Mouse (Mus musculus): ENCODE data around the gene Wiz. TPM values are rescaled to one million over a fixed set of nuclear protein-coding genes. Genes with fewer than 3 reads are reported as not detected.

Wiz gene
- 10 to 100 TPM; 48.4 to 51.2 TPM for total RNA-seq (2021)
- long read RNA-seq, full-length matches to known transcripts, result 5 of 64 reads
- long read RNA-seq, partial matches to known transcripts, result 13 of 64 reads
- long read RNA-seq, other reads (novel, unspliced or antisense), result 46 of 64 reads

GRCm38 (mm10) chr17:32389101-32389659 is at the start of gene Wiz:
Gene Wiz, minus strand, starts transcription at chr17:32389439.
- peak; percentile 90 to 95 for DNase-seq (ENCODE audit: low spot score in 2 of 2)

- DNase-seq (ENCODE audit: low spot score in 2 of 2), result no peak
Measured at GRCm38 (mm10) chr17:32437106-32437505, 47.9 kb upstream of the Wiz start.

- DNase-seq (ENCODE audit: low spot score in 2 of 2), result no peak
Measured at GRCm38 (mm10) chr17:32435151-32435550, 45.9 kb upstream of the Wiz start.

- no peak for DNase-seq (ENCODE audit: low spot score in 2 of 2)
Measured at GRCm38 (mm10) chr17:32434324-32434723, 45.1 kb upstream of the Wiz start.

GRCm38 (mm10) chr17:32431972-32432371 is 42.7 kb upstream of the Wiz start:
- peak in 1 of 2 experiments; percentile 10 for DNase-seq (ENCODE audit: low spot score in 2 of 2)

DNA sequence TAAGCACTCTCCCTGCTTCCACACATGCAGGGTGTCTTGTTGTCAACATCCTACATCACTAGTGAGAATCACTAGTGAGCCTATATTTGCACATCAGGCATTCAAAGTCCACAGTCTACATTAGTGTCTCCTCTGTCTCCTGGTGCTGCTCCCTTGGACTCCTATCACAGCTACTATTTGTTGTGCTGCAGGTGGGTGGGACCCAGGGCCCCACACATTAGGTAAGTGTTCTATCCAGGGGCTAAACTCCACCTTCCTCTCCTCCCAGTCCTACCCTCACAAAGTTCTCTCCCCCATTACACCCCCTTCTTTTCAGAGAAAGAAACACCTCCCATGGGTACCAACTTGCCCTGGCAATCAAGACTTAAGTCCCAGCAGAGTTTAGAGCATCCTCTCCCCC is 37.4 kb upstream of the Wiz start:
- no peak for DNase-seq (ENCODE audit: low spot score in 2 of 2)

DNA sequence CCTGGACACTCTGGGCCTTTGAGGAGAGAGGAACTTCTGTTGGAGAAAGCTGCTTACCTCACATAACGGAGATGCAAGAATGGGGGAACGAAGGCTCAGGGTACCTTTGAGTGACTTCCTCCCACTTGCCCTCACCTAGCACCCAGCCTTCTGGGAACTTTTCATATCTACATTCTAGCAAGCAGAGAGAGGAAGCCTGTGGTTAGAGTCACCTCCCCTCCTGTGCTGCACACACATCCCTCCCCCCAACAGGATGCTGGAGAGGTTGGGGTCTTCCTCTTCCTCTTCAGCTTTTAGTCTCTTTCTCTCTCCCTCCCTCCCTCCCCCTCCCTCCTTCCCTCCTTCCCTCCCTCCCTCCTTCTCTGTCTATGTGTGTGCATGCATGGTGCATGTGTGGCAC is 34.8 kb upstream of the Wiz start, which contains the start of gene Pglyrp2:
Pglyrp2 (minus strand) TSS at position 134 of the 400 bp plus-strand sequence.
- DNase-seq (ENCODE audit: low spot score in 2 of 2), result no peak

GRCm38 (mm10) chr17:32420781-32421180 is 31.5 kb upstream of the Wiz start:
- DNase-seq (ENCODE audit: low spot score in 2 of 2), result no peak

DNA sequence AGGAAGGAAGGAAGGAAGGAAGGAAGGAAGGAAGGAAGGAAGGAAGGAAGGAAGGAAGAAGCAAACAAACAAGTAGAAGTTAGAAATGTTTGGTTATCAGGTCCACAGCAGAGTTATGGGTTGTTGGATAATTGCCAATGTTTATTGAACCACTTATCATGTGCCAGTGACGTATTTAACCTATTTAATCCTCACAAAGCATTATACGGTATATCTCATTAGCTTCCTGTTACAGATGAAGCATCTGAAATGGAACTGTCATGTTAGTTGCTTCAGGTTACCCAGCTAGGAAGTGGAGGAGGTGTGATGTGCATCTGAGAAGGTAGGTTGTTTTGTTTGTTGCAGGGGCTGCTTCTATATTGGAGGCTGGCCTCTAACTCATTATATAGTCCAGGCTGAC is 30.8 kb upstream of the Wiz start:
- no peak for DNase-seq (ENCODE audit: low spot score in 2 of 2)

DNA sequence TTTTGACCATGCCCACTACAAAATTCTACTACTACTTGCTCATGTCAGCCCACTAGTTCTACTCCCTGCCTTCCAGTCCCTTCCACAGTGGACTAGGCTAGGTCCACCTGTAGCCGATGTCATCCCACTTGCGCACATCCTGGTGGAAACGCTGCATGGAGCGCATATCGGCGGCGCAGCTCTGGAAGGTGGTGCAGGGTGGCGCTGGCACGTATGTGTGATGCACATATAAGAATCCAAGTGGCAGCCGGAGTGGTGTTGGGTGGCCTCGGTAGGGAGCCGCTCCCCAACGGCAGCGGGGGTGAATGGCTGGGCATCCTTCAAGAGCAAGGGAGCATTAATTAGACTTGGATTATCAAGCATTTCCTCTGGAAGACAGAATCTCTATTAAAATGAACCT is 27.5 kb upstream of the Wiz start:
- no peak for DNase-seq (ENCODE audit: low spot score in 2 of 2)

- DNase-seq (ENCODE audit: low spot score in 2 of 2), result no peak
Measured at GRCm38 (mm10) chr17:32415417-32416020, 26.3 kb upstream of the Wiz start.

DNA sequence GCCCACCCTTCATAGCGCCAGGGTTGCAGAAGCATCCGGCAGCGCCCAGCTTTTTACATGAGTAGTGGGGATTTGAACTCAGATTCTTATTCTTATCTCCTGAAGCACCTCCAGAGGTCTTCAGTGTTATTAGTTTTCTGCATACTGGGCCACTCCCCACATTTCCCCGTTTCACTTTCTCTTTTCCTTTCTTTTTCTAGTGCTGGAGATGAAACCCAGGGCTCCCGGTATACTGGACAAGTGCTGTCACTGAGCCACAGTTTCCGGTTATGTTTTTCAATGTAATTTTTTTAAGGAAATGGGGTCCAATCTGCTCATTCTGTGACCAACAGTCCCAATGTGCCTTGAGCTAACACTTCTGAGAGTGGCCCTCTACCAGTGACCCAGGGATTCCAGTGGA is 22.7 kb upstream of the Wiz start:
- no peak for DNase-seq (ENCODE audit: low spot score in 2 of 2)

- no peak for DNase-seq (ENCODE audit: low spot score in 2 of 2)
Measured at GRCm38 (mm10) chr17:32403417-32403816, 14.2 kb upstream of the Wiz start, which contains the start of gene Rasal3. Gene Rasal3, minus strand, starts transcription at chr17:32403583.

DNA sequence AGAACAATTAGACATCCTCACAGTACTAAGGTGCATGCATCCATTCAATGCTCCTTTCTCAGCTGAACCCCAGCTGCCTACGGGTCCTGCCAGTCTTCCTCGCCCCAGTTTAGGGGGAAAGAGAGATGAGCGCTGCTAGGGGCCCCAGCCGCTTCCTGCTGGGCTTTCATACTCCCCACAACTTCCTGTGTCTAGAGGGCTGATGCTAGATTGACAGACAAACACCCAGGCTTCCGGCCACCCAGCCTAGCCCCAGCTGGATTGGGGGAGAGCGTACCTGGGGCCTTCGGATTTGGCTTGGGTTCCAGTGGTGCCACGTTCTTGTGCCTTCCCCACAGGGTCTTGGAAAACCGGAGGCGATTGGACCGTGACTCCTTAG is 13.5 kb upstream of the Wiz start:
- no peak for DNase-seq (ENCODE audit: low spot score in 2 of 2)

GRCm38 (mm10) chr17:32402011-32402778 is 13.0 kb upstream of the Wiz start:
- no peak for DNase-seq (ENCODE audit: low spot score in 2 of 2)

GRCm38 (mm10) chr17:32396266-32396665 is 7.0 kb upstream of the Wiz start:
- no peak for DNase-seq (ENCODE audit: low spot score in 2 of 2)

DNA sequence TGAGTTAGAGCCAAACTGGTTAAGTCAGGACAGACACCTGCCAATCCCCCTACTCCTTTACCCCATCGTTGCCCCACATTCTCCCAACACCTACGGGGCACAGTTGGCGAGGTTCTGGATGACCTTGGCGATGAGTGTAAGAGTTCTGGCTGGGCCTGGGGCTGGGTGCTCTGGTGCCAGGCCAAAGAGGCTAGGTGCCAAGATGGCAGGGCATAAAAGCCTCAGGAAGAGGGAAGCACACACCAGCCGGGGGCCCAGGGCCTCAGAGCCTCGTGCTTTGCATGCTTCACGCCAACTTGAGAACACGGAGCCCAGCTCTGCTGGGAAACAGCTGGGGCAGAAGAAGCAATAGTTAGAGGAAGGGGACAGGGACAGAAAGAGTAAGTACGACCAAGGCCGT is 4.7 kb upstream of the Wiz start:
- no peak for DNase-seq (ENCODE audit: low spot score in 2 of 2)

GRCm38 (mm10) chr17:32388370-32389100 is 704 bp downstream of the Wiz start:
- DNase-seq (ENCODE audit: low spot score in 2 of 2), result peak; percentile 21 to 23

- no peak for DNase-seq (ENCODE audit: low spot score in 2 of 2)
Measured at GRCm38 (mm10) chr17:32387986-32388369, 1.3 kb downstream of the Wiz start.

GRCm38 (mm10) chr17:32386659-32387432 is 2.4 kb downstream of the Wiz start:
- DNase-seq (ENCODE audit: low spot score in 2 of 2), result peak; percentile 37 to 67

DNA sequence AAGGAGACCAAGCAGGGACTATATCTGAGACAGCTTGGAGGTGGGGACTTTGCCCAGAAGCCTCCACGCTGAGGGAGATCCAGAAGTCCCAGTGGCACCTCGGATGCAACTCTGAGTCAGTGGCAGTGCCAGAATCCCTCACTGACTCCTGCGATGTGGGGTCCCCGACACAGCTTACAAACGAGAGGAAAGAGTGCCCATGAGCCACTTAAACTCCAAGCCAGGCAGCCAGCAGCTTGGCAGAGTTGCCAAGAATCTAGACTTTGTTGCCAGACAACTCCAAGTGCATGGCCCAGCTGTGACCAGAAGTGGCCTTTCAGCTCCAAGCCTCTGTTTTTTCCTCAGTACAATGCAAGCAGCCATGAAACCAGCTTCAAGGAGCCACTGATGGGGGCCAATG is 5.6 kb downstream of the Wiz start:
- DNase-seq (ENCODE audit: low spot score in 2 of 2), result no peak
